Mouse (Mus musculus) heart, embryonic 14.5 days (tissue): ENCODE measurements around the gene Slc25a11. TPM values are rescaled to one million over a fixed set of nuclear protein-coding genes. Genes with fewer than 3 reads are reported as not detected.

Experiments used
- ATAC-seq: fragments of 200-750 bp; cut with Nextera tagmentation; 2 replicates; pipeline ENCODE4 v1.8.0; 2017; ENCODE audit warnings: low read depth, moderate TSS enrichment; ENCODE audit not compliant: insufficient number of reproducible peaks, insufficient read depth, low FRiP score
- H3K27ac ChIP-seq, 2 experiments: fragments of 200-500 bp in 1 of 2; fragments of 300-500 bp in 1 of 2; sonication (generic) in 1 of 2; replicated peaks in 1 of 2; 2 replicates each; pipeline ENCODE4 v1.5.1; 2012 to 2014; ENCODE audit warnings: low read depth in 2 of 2, low read length in 2 of 2, control low read depth in 1 of 2, mild to moderate bottlenecking in 1 of 2, mixed read lengths in 1 of 2; ENCODE audit not compliant: control insufficient read depth in 1 of 2, insufficient read depth in 1 of 2
- H3K27me3 ChIP-seq: fragments of 300-500 bp; sonication (generic); 2 replicates; pipeline ENCODE4 v1.6.1; 2014; ENCODE audit warnings: mild to moderate bottlenecking, low read length, control low read depth; ENCODE audit not compliant: control insufficient read depth, insufficient read depth
- H3K36me3 ChIP-seq: fragments of 300-500 bp; sonication (generic); 2 replicates; pipeline ENCODE4 v1.6.1; 2014; ENCODE audit warnings: mild to moderate bottlenecking, control low read depth, low read length, mixed read lengths; ENCODE audit not compliant: control insufficient read depth, insufficient read depth
- H3K4me1 ChIP-seq, 2 experiments: fragments of 200-500 bp in 1 of 2; fragments of 300-500 bp in 1 of 2; sonication (generic) in 1 of 2; 2 replicates each; pipeline ENCODE4 v1.6.1; 2012 to 2014; ENCODE audit warnings: low read length in 2 of 2, control low read depth in 1 of 2, mixed read lengths in 1 of 2; ENCODE audit not compliant: control insufficient read depth in 2 of 2, insufficient read depth in 2 of 2
- H3K4me2 ChIP-seq: fragments of 300-500 bp; sonication (generic); 2 replicates; pipeline ENCODE4 v1.6.1; 2014; ENCODE audit warnings: mild to moderate bottlenecking, low read length
- H3K4me3 ChIP-seq, 2 experiments: fragments of 200-500 bp in 1 of 2; fragments of 300-500 bp in 1 of 2; sonication (generic) in 1 of 2; 2 replicates each; pipeline ENCODE4 v1.5.1; 2012 to 2014; ENCODE audit warnings: low read length in 2 of 2, mild to moderate bottlenecking in 2 of 2, control low read depth in 1 of 2, low read depth in 1 of 2, moderate library complexity in 1 of 2; ENCODE audit not compliant: control insufficient read depth in 1 of 2, insufficient read depth in 1 of 2
- H3K9ac ChIP-seq: fragments of 300-500 bp; sonication (generic); 2 replicates; pipeline ENCODE4 v1.6.1; 2014; ENCODE audit warnings: mild to moderate bottlenecking, low read length
- H3K9me3 ChIP-seq: fragments of 300-500 bp; sonication (generic); 2 replicates; pipeline ENCODE4 v1.6.1; 2016; ENCODE audit warnings: low read length, control low read depth; ENCODE audit not compliant: control insufficient read depth
- WGBS: fragments of 180-500 bp; shearing (Covaris S2); extraction: QIAGEN DNeasy Blood & Tissue Kit; methylation state at CpG from one replicate; pipeline ENCODE4 v1.1.7; 2014; 5-methylcytosine and 5-hydroxymethylcytosine counted together
- polyA plus RNA-seq: library from polyadenylated mRNA; unstranded; fragments of >200 nt; fragmentation: Nextera tagmentation; extraction: Ambion mirVana; gene quantifications from 2 replicates; pipeline ENCODE4 v1.2.1, GENCODE M21; 2014

The Slc25a11 gene
- polyA plus RNA-seq, 1 experiment from 2014 or later, result 290 TPM

DNA sequence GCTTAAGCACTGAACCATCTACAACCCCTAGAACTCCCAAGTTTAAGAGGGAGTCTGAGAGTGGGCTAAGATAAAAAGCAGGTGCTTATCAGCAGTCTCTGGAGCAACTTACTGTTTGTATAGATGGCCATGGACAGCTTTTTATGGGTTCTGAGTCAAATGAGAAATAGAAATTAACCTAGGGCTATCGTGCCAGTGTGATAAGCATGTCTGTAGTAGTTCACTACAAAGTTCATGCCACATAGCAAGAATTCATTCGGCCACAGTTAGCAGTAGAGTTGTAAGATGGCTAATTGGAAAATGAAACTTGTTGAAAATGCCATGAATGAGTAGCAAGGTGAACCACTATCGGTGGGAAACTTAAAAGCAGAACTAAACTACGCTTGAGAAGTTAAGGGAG is 1.2 kb upstream of the Slc25a11 start:
- Histone ChIP-seq H3K4me1 (peaks cover 20 to 54% of the 10 kb centered on the region in 2 experiments), H3K9ac (peak overlapping the region; percentile 83), H3K9me3 (no peaks in the 10 kb centered on the region), H3K4me3 (peak overlapping the region; percentile 14 to 66; a peak in 3 of 4 replicates), H3K27ac (peak overlapping the region in 1 of 2 experiments; percentile 97; a peak in 2 of 4 replicates), H3K4me2 (peak overlapping the region; percentile 99), H3K27me3 (no peaks in the 10 kb centered on the region), H3K36me3 (peaks cover 73% of the 10 kb centered on the region)
- 73% methylated on average over 4 of the region's 4 CpGs for WGBS
- no peak for ATAC-seq

DNA sequence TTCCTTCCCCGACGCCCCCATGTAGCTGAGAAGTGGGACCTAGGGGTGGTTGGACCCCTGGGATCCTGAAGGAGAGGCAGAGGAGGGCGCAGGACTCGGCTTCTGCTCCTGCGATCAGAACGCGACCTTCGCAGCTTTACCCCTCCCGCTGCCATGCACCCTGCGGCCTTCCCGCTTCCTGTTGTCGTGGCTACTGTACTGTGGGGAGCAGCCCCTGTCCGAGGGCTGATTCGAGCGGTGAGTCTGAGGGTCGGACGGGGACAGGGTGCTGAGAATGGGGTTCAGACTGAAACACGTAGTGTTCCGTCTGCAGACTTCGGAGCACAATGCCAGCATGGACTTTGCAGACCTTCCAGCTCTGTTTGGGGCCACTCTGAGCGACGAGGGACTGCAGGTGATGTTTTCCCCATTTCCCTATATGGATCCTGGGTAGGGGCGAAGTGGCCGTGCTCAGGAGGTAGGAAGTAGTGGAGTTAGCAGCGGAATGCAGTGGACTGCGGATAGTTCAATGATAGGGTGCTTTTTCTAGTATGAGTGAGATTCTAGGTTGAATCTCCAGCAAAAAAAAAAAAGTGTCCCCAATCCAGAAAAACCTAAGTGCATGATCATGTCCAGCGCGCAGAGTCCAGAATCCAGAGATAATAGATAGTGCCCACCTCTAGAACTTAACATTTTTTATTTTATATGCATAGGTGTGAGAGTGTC is 589 bp upstream of the Slc25a11 start:
- H3K4me1 ChIP-seq, result peaks cover 20 to 51% of the 10 kb centered on the region in 2 experiments
- peak overlapping the region; percentile 83 for H3K9ac ChIP-seq
- peak overlapping the region; percentile 92 to 97 for H3K27ac ChIP-seq
- H3K27me3 ChIP-seq, result no peaks in the 10 kb centered on the region
- peaks cover 76% of the 10 kb centered on the region for H3K36me3 ChIP-seq
- H3K4me2 ChIP-seq, result peak overlapping the region; percentile 99
- H3K9me3 ChIP-seq, result no peaks in the 10 kb centered on the region
- no peak for ATAC-seq
- peak overlapping the region; percentile 56 to 66 for H3K4me3 ChIP-seq
- WGBS, result 3% methylated on average over 28 of the region's 28 CpGs

DNA sequence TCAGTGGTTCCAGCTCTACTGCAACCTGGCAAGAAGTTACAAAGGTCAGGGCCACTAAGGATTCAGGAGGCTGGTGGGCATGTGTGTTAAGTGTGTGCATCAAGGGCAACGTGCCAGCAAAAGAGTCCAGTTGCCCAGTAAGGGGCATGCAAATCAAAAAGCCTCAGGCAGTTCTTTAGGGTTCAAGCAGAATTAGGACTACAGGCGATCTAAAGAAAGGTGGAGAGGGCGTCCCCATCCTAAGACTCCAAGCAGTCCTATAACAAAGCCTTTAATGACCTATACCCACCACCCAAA is 1.1 kb downstream of the Slc25a11 start:
- ATAC-seq, result no peak
- H3K27me3 ChIP-seq, result no peaks in the 10 kb centered on the region
- 22% methylated on average over 3 of the region's 3 CpGs for WGBS
- H3K27ac ChIP-seq, result peak overlapping the region; percentile 96 to 97
- H3K4me3 ChIP-seq, result peak overlapping the region; percentile 66 to 95
- peak overlapping the region; percentile 90 for H3K4me2 ChIP-seq
- H3K9ac ChIP-seq, result peak overlapping the region; percentile 99
- H3K9me3 ChIP-seq, result no peaks in the 10 kb centered on the region
- peaks cover 13 to 36% of the 10 kb centered on the region in 2 experiments for H3K4me1 ChIP-seq
- H3K36me3 ChIP-seq, result peaks cover 64% of the 10 kb centered on the region

DNA sequence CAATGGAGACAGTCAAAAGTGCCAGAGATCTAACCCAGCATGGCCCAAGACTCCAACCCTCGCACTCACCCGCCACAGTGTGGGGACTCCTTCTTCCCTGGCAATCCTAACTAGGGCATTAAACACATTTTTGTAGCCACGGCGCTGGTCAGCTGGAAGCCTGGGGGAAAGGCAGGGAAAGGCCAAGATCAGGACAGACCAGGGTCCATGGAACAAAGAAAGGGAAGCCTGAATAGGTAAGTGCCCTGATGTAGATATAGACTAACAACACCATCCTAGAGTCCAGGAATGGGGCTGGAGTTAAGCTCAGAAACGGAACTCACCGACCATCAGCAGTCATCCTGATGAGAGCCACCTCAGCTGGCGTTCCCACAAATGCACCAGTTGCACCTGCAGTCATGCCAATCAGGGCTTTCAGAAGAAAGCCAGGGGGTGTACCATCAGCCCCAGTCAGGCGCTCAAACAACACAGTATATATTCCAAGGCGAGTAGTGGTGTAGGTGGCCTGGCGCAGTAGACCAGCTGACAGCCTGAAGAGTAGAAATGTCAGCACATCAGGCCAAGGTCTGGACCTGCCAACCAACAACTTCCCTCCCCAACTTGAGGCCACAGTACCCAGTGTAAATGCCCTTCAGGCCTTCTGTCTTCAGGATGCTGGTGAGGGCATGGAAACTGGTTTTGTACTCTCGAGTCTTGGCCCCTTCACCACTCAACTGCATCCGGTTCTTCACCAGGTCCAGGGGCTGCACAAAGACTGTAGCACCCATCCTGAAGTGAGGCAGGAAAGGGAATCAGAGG is 1.6 kb downstream of the Slc25a11 start:
- Histone ChIP-seq H3K4me3 (peak overlapping the region; percentile 66 to 95), H3K4me2 (peak overlapping the region; percentile 90), H3K9ac (peak overlapping the region; percentile 99), H3K27me3 (no peaks in the 10 kb centered on the region), H3K27ac (peak overlapping the region; percentile 96 to 97), H3K36me3 (peaks cover 59% of the 10 kb centered on the region), H3K9me3 (no peaks in the 10 kb centered on the region), H3K4me1 (peaks cover 10 to 31% of the 10 kb centered on the region in 2 experiments)
- ATAC-seq, result no peak
- 71% methylated on average over 12 of the region's 12 CpGs for WGBS

DNA sequence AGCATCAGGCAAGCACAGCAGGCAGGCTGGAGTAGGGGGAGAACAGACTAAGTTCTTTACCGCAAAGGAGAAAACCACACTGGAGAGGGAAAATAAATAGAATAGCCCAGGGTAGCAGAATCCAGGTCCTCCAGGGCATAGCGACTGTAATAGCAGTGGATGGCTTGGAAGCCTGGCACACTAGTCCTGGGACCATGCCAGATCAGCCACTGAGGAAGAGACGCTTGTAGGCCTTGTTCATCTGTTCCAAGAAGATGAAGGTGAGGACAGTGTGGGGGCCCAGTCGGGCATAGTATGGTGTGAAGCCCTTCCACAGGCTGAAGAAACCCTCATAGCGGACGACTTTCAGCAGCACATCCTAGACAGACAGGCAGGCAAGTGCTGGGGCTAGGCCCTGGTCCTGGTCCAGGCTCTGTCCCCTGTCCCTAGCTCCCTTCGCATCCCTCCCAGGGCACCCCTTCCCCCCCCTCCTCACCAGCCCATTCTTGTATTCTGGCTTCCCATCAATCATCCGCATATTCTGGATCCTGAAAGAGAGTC is 2.6 kb downstream of the Slc25a11 start:
- Histone ChIP-seq H3K9me3 (no peaks in the 10 kb centered on the region), H3K27me3 (no peaks in the 10 kb centered on the region), H3K4me1 (peaks cover 10 to 22% of the 10 kb centered on the region in 2 experiments), H3K27ac (no peak overlapping the region), H3K9ac (no peak overlapping the region), H3K4me3 (no peak overlapping the region), H3K4me2 (no peak overlapping the region), H3K36me3 (peaks cover 48% of the 10 kb centered on the region)
- WGBS, result 93% methylated on average over 8 of the region's 8 CpGs
- ATAC-seq, result no peak

DNA sequence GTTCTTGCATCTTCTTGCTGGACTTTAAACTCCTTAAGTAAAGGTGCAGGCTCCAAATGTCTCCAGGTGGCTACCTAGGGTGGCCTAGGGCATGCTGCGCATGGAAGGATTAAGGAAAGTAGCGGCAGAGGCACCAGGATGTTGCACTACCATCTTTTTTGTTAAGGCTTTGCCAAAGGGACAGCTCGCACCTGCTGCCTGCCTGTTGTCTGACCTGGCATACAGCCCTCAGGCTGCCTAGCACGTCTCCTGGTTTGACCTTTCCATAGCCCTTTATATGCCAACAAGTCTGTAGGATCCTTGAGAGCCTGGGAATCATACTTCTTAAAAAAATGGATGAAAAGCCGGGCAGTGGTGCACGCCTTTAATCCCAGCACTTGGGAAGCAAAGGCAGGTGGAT is 4.2 kb downstream of the Slc25a11 start:
- Histone ChIP-seq H3K9me3 (no peaks in the 10 kb centered on the region), H3K9ac (no peak overlapping the region), H3K36me3 (peaks cover 35% of the 10 kb centered on the region), H3K4me2 (no peak overlapping the region), H3K27me3 (no peaks in the 10 kb centered on the region), H3K27ac (no peak overlapping the region), H3K4me1 (peaks cover 22 to 25% of the 10 kb centered on the region in 2 experiments), H3K4me3 (no peak overlapping the region)
- WGBS, result 91% methylated on average over 6 of the region's 6 CpGs
- no peak for ATAC-seq

DNA sequence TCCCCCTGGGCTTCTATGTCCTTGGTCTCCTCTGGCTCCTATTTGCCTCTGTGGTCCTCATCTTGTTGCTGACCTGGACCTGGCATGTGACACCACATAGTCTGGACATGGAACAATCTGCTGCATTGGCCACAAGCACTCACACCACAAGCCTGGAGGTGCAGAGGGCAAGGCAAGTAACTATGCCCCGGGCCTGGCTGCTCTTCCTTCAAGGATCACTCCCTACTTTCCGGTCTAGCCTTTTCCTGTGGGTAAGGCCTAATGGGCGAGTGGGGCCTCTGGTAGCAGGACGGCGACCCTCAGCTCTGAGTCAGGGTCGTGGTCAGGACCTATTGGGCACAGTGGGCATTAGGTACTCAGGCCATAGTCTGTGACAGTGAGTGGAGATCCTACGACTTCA is 6.0 kb downstream of the Slc25a11 start:
- no peak overlapping the region for H3K27ac ChIP-seq

More for the DNA sequence above, 6.0 kb downstream of the Slc25a11 start:
- Histone ChIP-seq H3K9ac (no peak overlapping the region), H3K27me3 (no peaks in the 10 kb centered on the region), H3K36me3 (peaks cover 35% of the 10 kb centered on the region), H3K9me3 (no peaks in the 10 kb centered on the region), H3K4me2 (no peak overlapping the region), H3K4me3 (no peak overlapping the region), H3K4me1 (peaks cover 22% of the 10 kb centered on the region in 2 experiments)
- 78% methylated on average over 7 of the region's 7 CpGs for WGBS
- no peak for ATAC-seq
